32 mouse cellular contexts compared by ENCODE assay signal in the genomic region with DNA sequence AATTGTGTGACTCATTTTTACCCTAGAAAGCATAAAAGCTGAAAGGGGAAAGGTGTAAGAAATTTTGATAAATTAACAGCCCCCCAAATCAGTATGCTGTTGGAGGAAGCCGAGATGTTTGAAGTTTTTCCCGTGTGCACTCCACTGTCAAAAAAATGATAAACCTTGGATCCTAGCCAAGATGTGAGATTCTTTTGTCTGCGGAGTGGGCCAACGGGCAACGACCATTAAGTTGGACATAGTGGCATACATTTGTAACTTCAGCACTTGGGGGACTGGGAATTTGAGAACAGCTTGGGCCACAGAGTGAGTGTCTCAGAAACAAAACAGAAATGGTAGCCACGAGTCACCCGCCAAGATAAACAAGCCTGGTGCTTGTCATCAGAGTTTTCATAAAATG. TPM values are rescaled to one million over a fixed set of nuclear protein-coding genes. Genes with fewer than 3 reads are reported as not detected.
DNase-seq lines count a peak whose midpoint lies in the region; ATAC-seq and TF ChIP-seq lines count a peak whose summit lies in the region.
"Had no signal": no experiment of that assay in that cellular context is flagged by ENCODE, and none has a peak within 500 bp of the region (broad histone marks: within the 10 kb centered on the region; RNA-seq: fewer than 3 reads in every experiment).

No protein-coding gene starts in this region.

- intact Hi-C loops in gastrocnemius, adult 2 months (cut with DNase I), result no loop called here

- TF ChIP-seq CTCF in gastrocnemius, adult 2 months (IDR thresholded peaks at IDR 0.05), result no peak
- no peak for TF ChIP-seq CTCF in lung, embryonic 14.5 days (IDR thresholded peaks at IDR 0.05; ENCODE audit: low read depth)

- no peak overlapping the region for H3K4me3 ChIP-seq in gastrocnemius, adult 2 months
- no peak overlapping the region for H3K4me3 ChIP-seq in lung, embryonic 14.5 days (ENCODE audit: low read depth, low read length)
- H3K4me3 ChIP-seq: embryonic facial prominence, embryonic 13.5 days; embryonic facial prominence, embryonic 15.5 days; erythroblast, embryonic 14.5 days; forebrain, embryonic 10.5 days; forebrain, embryonic 12.5 days had no signal

- peaks cover 2% of the 10 kb centered on the region for H3K36me3 ChIP-seq in lung, embryonic 14.5 days (ENCODE audit: insufficient read depth)
- H3K36me3 ChIP-seq: forebrain, embryonic 12.5 days; G1E had no signal

- H3K4me1 ChIP-seq in lung, embryonic 14.5 days (ENCODE audit: insufficient read depth), result peaks cover 13% of the 10 kb centered on the region

- H3K9me3 ChIP-seq in lung, embryonic 14.5 days (ENCODE audit: low read depth, low read length), result no peaks in the 10 kb centered on the region
- H3K9me3 ChIP-seq: embryonic facial prominence, embryonic 13.5 days; embryonic facial prominence, embryonic 15.5 days; forebrain, embryonic 10.5 days; forebrain, embryonic 12.5 days had no signal

- WGBS in lung, embryonic 14.5 days, result 23% methylated on average over 7 of the region's 7 CpGs

- no peak overlapping the region for H3K27ac ChIP-seq in gastrocnemius, adult 2 months
- no peak overlapping the region for H3K27ac ChIP-seq in lung, embryonic 14.5 days (ENCODE audit: low read depth)
- H3K27ac ChIP-seq: embryonic facial prominence, embryonic 13.5 days; embryonic facial prominence, embryonic 15.5 days; forebrain, embryonic 10.5 days; forebrain, embryonic 12.5 days had no signal

- ATAC-seq in lung, embryonic 14.5 days (ENCODE audit: insufficient read depth), result no peak
- ATAC-seq: CD4-positive, CD25-positive, alpha-beta regulatory T cell, adult 4 months; forebrain, embryonic 14.5 days; forebrain, embryonic 16.5 days had no signal

- no peak overlapping the region for H3K9ac ChIP-seq in lung, embryonic 14.5 days
- H3K9ac ChIP-seq: embryonic facial prominence, embryonic 13.5 days; embryonic facial prominence, embryonic 15.5 days; forebrain, embryonic 12.5 days had no signal

- DNase-seq in gastrocnemius, adult 2 months, result peak; percentile 6
- no peak for DNase-seq in gastrocnemius, adult 18-20 months (ENCODE audit: low spot score)
- DNase-seq in lung, embryonic 14.5 days, result peak; percentile 32
- DNase-seq in lung, postnatal 25 days (ENCODE audit: low spot score), result no peak
- peak; percentile 69 for DNase-seq in retina, postnatal 1 day
- no peak for DNase-seq in retina, embryonic 14.5 days (ENCODE audit: low spot score)
- peak; percentile 25 for DNase-seq in Muller cell, postnatal 12 days (ENCODE audit: inconsistent ontology term)
- no peak for DNase-seq in frontal cortex, postnatal 36 days (ENCODE audit: low spot score in 2 of 2)
- DNase-seq: adrenal gland, adult 2 months; adrenal gland, postnatal 25 days; B cell, adult 2 months; cerebellum, adult 11 months; cerebellum, adult 18-20 months; cerebellum, adult 8-10 months; cerebellum, adult 9-11 months; cerebellum, postnatal 14 days; cerebellum, postnatal 36 days; embryo, embryonic 11 days had no signal

- no peak overlapping the region for H3K4me2 ChIP-seq in lung, embryonic 14.5 days
- H3K4me2 ChIP-seq: embryonic facial prominence, embryonic 13.5 days; embryonic facial prominence, embryonic 15.5 days; forebrain, embryonic 12.5 days had no signal

- H3K27me3 ChIP-seq in lung, embryonic 14.5 days (ENCODE audit: insufficient read depth, low read length), result peaks cover 20% of the 10 kb centered on the region

RNA-seq across cellular contexts. Expression of gene Scnn1a, which starts 3.4 kb away (rescaled TPM):
- under 1 TPM; 0.10 to 0.14 TPM for total RNA-seq in gastrocnemius, adult 2 months (2021)
- total RNA-seq in gastrocnemius, adult 18-20 months (2021), result under 1 TPM; 0.19 to 0.25 TPM
- 1.8 and 2.2 TPM in 2 replicates for polyA plus RNA-seq in lung, embryonic 14.5 days (2014; fragmentation: Nextera tagmentation; extraction: Ambion mirVana)
- total RNA-seq: CH12.LX had no signal
- polyA plus RNA-seq: CD4-positive, CD25-positive, alpha-beta regulatory T cell, adult 4 months; G1E had no signal

RNA-seq across cellular contexts. Expression of gene Ltbr, which starts 3.4 kb away (rescaled TPM):
- 10 to 100 TPM; 20.3 to 21.2 TPM for total RNA-seq in gastrocnemius, adult 2 months (2021)
- total RNA-seq in gastrocnemius, adult 18-20 months (2021), result 10 to 100 TPM; 15.3 to 17.7 TPM
- 73.7 and 81.7 TPM in 2 replicates for polyA plus RNA-seq in lung, embryonic 14.5 days (2014; fragmentation: Nextera tagmentation; extraction: Ambion mirVana)
- total RNA-seq: CH12.LX, G1E had no signal
- polyA plus RNA-seq: G1E had no signal

RNA-seq across cellular contexts. Expression of gene Tuba3a, which starts 31.2 kb away (rescaled TPM):
- total RNA-seq in gastrocnemius, adult 2 months (2021), result not detected
- not detected for total RNA-seq in gastrocnemius, adult 18-20 months (2021)
- 0.24 and 0.32 TPM in 2 replicates for polyA plus RNA-seq in lung, embryonic 14.5 days (2014; fragmentation: Nextera tagmentation; extraction: Ambion mirVana)
- total RNA-seq: adrenal gland, adult 2 months; adrenal gland, postnatal 25 days; adrenal gland, postnatal 4 days; CH12.LX; common myeloid progenitor, adult 5-6 weeks; G1E had no signal
- polyA plus RNA-seq: adrenal gland, adult 2 months; brain, embryonic 14.5 days; embryonic facial prominence, embryonic 11.5 days; erythroblast, embryonic 14.5 days; forebrain, embryonic 12.5 days; forebrain, embryonic 16.5 days; G1E had no signal

RNA-seq across cellular contexts. Expression of gene Tnfrsf1a, which starts 32.1 kb away (rescaled TPM):
- total RNA-seq in gastrocnemius, adult 2 months (2021), result 10 to 100 TPM; 25.8 to 26.2 TPM
- total RNA-seq in gastrocnemius, adult 18-20 months (2021), result 10 to 100 TPM; 16.6 to 24.9 TPM
- polyA plus RNA-seq in lung, embryonic 14.5 days (2014; fragmentation: Nextera tagmentation; extraction: Ambion mirVana), result 82.5 and 83.3 TPM in 2 replicates
- total RNA-seq: G1E had no signal

Comparison
In these comparisons a context has a peak if more than half of its experiments do, and no peak if none do; other contexts are left out.
1. DNase-seq: peak in gastrocnemius, adult 2 months (single experiment), lung, embryonic 14.5 days (single experiment), retina, postnatal 1 day (single experiment) and Muller cell, postnatal 12 days (single experiment); none in gastrocnemius, adult 18-20 months (single experiment), lung, postnatal 25 days (single experiment), retina, embryonic 14.5 days (single experiment) and frontal cortex, postnatal 36 days (0 of 2).